Mouse (Mus musculus) erythroblast, embryonic 14.5 days (primary cell): ENCODE results near the gene Cep57l1.

ENCODE experiments used
- GATA1 ChIP-seq: IDR thresholded peaks from 2 replicates; pipeline ENCODE4 v1.6.1; 2012; ENCODE audit warnings: low read length, inconsistent platforms, mixed read lengths
- TAL1 ChIP-seq: IDR thresholded peaks from 3 replicates; pipeline ENCODE4 v1.6.1; 2012; ENCODE audit warnings: low read length, inconsistent platforms, mixed read lengths

GRCm38 (mm10) chr10:41765586-41765985, 44.1 kb downstream of the Cep57l1 start:
- no peak for TF ChIP-seq TAL1
- TF ChIP-seq GATA1, result no peak
